Mouse (Mus musculus): ENCODE data around the gene Gm10666.
"Not testable (repeated sequence)": the region's sequence is repeated elsewhere in the genome, so short reads cannot be mapped to it uniquely, and the experiment has no call there.

The Gm10666 gene

DNA sequence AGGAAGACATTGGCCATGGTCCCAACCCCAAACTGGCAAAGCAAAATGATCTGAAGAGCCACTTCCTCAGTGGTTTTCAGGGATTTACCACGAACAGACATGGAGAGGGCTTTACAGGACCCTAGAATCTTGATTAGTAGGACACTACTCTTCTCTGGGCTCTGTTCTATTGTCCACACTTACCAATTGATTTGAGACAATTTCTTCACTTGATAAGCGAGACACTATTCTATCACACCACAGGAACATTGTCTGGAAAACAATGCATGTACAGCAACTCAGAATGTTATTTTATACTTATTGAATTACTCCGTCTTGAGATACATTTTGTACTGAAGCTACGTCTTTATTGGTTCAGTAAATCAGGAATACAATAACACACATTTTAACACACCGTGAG, at the start of gene Gm10666:
Gene Gm10666, minus strand, starts transcription at position 101 of the 400 bp plus-strand sequence.
- DNase-seq (ENCODE audit: inconsistent age in 2 of 2, low spot score in 1 of 2), result not testable (repeated sequence)

DNA sequence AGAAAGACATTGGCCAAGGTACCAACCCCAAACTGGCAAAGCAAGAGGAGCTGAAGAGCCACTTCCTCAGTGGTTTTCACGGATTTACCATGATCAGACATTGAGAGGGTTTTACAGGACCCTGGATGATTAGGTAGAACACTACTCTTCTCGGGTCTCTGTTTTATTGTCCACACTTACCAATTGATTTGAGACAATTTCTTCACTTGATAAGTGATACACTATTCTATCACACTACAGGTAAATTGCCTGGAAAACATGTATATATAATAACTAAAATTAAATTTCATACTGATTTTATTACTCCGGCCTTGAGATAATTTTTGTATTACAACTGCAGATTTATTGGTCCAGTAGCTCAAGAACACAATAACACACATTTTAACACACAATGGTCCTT, 29.4 kb upstream of the Gm10666 start, which contains the start of gene Vmn1r142:
Gene Vmn1r142, minus strand, starts transcription at position 101 of the 400 bp plus-strand sequence.
- not testable (repeated sequence) for DNase-seq (ENCODE audit: inconsistent age in 2 of 2, low spot score in 1 of 2)

DNA sequence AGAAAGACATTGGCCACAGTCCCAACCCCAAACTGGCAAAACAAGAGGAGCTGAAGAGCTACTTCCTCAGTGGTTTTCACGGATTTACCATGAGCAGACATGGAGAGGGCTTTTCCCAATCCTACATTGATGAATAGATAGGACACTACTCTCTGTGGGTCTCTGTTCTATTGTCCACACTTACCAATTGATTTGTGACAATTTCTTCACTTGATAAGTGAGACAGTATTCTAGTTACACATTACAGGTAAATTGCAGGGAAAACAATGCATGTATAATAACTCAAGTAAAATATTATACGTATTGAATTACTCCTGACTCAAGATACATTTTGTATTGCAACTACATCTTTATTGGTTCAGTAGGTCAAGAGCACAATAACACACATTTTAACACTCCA, 16.4 kb downstream of the Gm10666 start, which contains the start of gene Gm16451:
Gene Gm16451, minus strand, starts transcription at position 101 of the 400 bp plus-strand sequence.
- DNase-seq (ENCODE audit: inconsistent age in 2 of 2, low spot score in 1 of 2), result not testable (repeated sequence)

Measured in adrenal gland, adult (tissue).